In genomic region chr12:80594781-80595180, GRCm38 (mm10) we compare ENCODE assay signal across 17 mouse cellular contexts. TPM values are rescaled to one million over a fixed set of nuclear protein-coding genes. Genes with fewer than 3 reads are reported as not detected.
A peak's percentile ranks its signal among the peaks of the same experiment; 100 is the strongest.
DNase-seq lines count a peak whose midpoint lies in the region; ATAC-seq and TF ChIP-seq lines count a peak whose summit lies in the region.
"Had no signal": no experiment of that assay in that cellular context is flagged by ENCODE, and none has a peak within 500 bp of the region (broad histone marks: within the 10 kb centered on the region; RNA-seq: fewer than 3 reads in every experiment).

No protein-coding gene starts in this region.

- no peak for TF ChIP-seq CTCF in layer of hippocampus, adult 2 months (conservative IDR thresholded peaks at IDR 0.05)

- no peak overlapping the region for H3K4me3 ChIP-seq in layer of hippocampus, adult 2 months
- H3K4me3 ChIP-seq: embryonic facial prominence, embryonic 10.5 days; embryonic facial prominence, embryonic 12.5 days; forebrain, embryonic 13.5 days; forebrain, embryonic 15.5 days had no signal

- peak; percentile 57 for DNase-seq in adrenal gland, postnatal 14 days
- no peak for DNase-seq in adrenal gland, adult 18-20 months (ENCODE audit: low spot score in 2 of 2)
- no peak for DNase-seq in layer of hippocampus, adult 2 months (ENCODE audit: low spot score in 2 of 2)
- DNase-seq in layer of hippocampus, postnatal 25 days (ENCODE audit: extremely low spot score in 1 of 2, low spot score in 1 of 2) = no peak
- DNase-seq in adipocyte (ENCODE audit: low spot score) = peak; percentile 28
- DNase-seq: cerebellum, adult 11-12 months; cerebellum, adult 2 months; cerebellum, adult 9-10 months; cerebellum, postnatal 10 days; cerebellum, postnatal 25 days; forebrain, postnatal 0 days had no signal

- ATAC-seq in activated CD4-positive, CD25-positive, alpha-beta regulatory T cell, adult 4 months = no peak
- ATAC-seq: forebrain, embryonic 13.5 days; forebrain, embryonic 15.5 days; forebrain, postnatal 0 days; Patski had no signal

- H3K27ac ChIP-seq in layer of hippocampus, adult 2 months = peak overlapping the region; percentile 18; the same call in 1 of the 2 replicates
- H3K27ac ChIP-seq: embryonic facial prominence, embryonic 10.5 days; embryonic facial prominence, embryonic 12.5 days; forebrain, embryonic 13.5 days; forebrain, embryonic 15.5 days had no signal

RNA-seq across cellular contexts. Expression of gene Slc39a9, which starts 48.9 kb away (rescaled TPM):
- 37.6 and 37.9 TPM in 2 replicates for total RNA-seq in adrenal gland, postnatal 14 days (2021)
- 10 to 100 TPM; 39.8 to 50.0 TPM for total RNA-seq in adrenal gland, adult 18-20 months (2021)
- 10 to 100 TPM; 37.8 to 37.9 TPM for total RNA-seq in layer of hippocampus, adult 2 months (2021)
- total RNA-seq in layer of hippocampus, postnatal 25 days (2021) = 10 to 100 TPM; 37.3 to 42.7 TPM
- polyA plus RNA-seq in activated CD4-positive, CD25-positive, alpha-beta regulatory T cell, adult 4 months (2017; shearing (Covaris generic)) = 10 to 100 TPM; 21.0 to 24.3 TPM

RNA-seq across cellular contexts. Expression of gene Erh, which starts 49.4 kb away (rescaled TPM):
- 50.4 and 63.7 TPM in 2 replicates for total RNA-seq in adrenal gland, postnatal 14 days (2021)
- total RNA-seq in adrenal gland, adult 18-20 months (2021) = 10 to 100 TPM; 41.4 to 54.2 TPM
- total RNA-seq in layer of hippocampus, adult 2 months (2021) = 10 to 100 TPM; 34.4 to 44.6 TPM
- total RNA-seq in layer of hippocampus, postnatal 25 days (2021) = 10 to 100 TPM; 37.0 to 42.8 TPM
- 100 to 1,000 TPM; 110 to 140 TPM for polyA plus RNA-seq in activated CD4-positive, CD25-positive, alpha-beta regulatory T cell, adult 4 months (2017; shearing (Covaris generic))

Comparison
In these comparisons a context has a peak if more than half of its experiments do, and no peak if none do; other contexts are left out.
1. DNase-seq: peak in adrenal gland, postnatal 14 days (single experiment) and adipocyte (single experiment); none in adrenal gland, adult 18-20 months (0 of 2), layer of hippocampus, adult 2 months (0 of 2) and layer of hippocampus, postnatal 25 days (0 of 2).